Comparison of ENCODE assay signal across 23 mouse cellular contexts in genomic region chr1:185832059-185832458, GRCm38 (mm10).
DNase-seq lines count a peak whose midpoint lies in the region; ATAC-seq and TF ChIP-seq lines count a peak whose summit lies in the region.
"Had no signal": no experiment of that assay in that cellular context is flagged by ENCODE, and none has a peak within 500 bp of the region (broad histone marks: within the 10 kb centered on the region; RNA-seq: fewer than 3 reads in every experiment).

No protein-coding gene starts in this region.

- no peak for TF ChIP-seq CTCF in lung, postnatal 0 days (IDR thresholded peaks at IDR 0.05)
- TF ChIP-seq CTCF in lung, adult 2 months (IDR thresholded peaks at IDR 0.05; ENCODE audit: insufficient read depth, low read length) = no peak

- H3K4me1 ChIP-seq in heart, embryonic 12.5 days (replicated peaks) = no peaks in the 10 kb centered on the region
- H3K4me1 ChIP-seq in lung, postnatal 0 days (ENCODE audit: insufficient read depth, low read depth, low read length) = peaks cover 8% of the 10 kb centered on the region; the same call in 1 of the 2 replicates
- H3K4me1 ChIP-seq in lung, adult 2 months (ENCODE audit: control insufficient read depth, insufficient read depth, low read length) = no peaks in the 10 kb centered on the region
- no peaks in the 10 kb centered on the region for H3K4me1 ChIP-seq in embryonic facial prominence, embryonic 15.5 days
- H3K4me1 ChIP-seq in hindbrain, embryonic 11.5 days (replicated peaks; ENCODE audit: control insufficient read depth, insufficient read depth, low read length) = no peaks in the 10 kb centered on the region
- H3K4me1 ChIP-seq: heart, embryonic 15.5 days had no signal

- H3K4me2 ChIP-seq in heart, embryonic 12.5 days = no peak overlapping the region
- H3K4me2 ChIP-seq in lung, postnatal 0 days (replicated peaks; ENCODE audit: low read depth, low read length) = no peak overlapping the region
- no peak overlapping the region for H3K4me2 ChIP-seq in embryonic facial prominence, embryonic 15.5 days (replicated peaks)
- no peak overlapping the region for H3K4me2 ChIP-seq in hindbrain, embryonic 11.5 days (replicated peaks; ENCODE audit: low read depth, low read length)
- H3K4me2 ChIP-seq: forebrain, embryonic 13.5 days; heart, embryonic 15.5 days; hindbrain, embryonic 13.5 days; midbrain, embryonic 12.5 days; neural tube, embryonic 13.5 days had no signal

- no peak for ATAC-seq in heart, embryonic 12.5 days (ENCODE audit: insufficient number of reproducible peaks, low FRiP score)
- peak; percentile 60 for ATAC-seq in lung, postnatal 0 days
- ATAC-seq in embryonic facial prominence, embryonic 15.5 days (ENCODE audit: insufficient number of reproducible peaks, low FRiP score, low TSS enrichment, low read depth) = peak; percentile 39; the same call in 1 of the 2 replicates
- ATAC-seq in hindbrain, embryonic 11.5 days (ENCODE audit: low FRiP score) = no peak
- ATAC-seq: forebrain, embryonic 13.5 days had no signal

- H3K36me3 ChIP-seq in heart, embryonic 12.5 days = no peaks in the 10 kb centered on the region
- H3K36me3 ChIP-seq in lung, postnatal 0 days (ENCODE audit: insufficient read depth, low read length) = no peaks in the 10 kb centered on the region
- no peaks in the 10 kb centered on the region for H3K36me3 ChIP-seq in embryonic facial prominence, embryonic 15.5 days
- no peaks in the 10 kb centered on the region for H3K36me3 ChIP-seq in hindbrain, embryonic 11.5 days (ENCODE audit: control insufficient read depth, insufficient read depth, low read length)
- H3K36me3 ChIP-seq: heart, embryonic 15.5 days; hindbrain, embryonic 13.5 days; midbrain, embryonic 12.5 days; neural tube, embryonic 13.5 days had no signal

- H3K9ac ChIP-seq in heart, embryonic 12.5 days = no peak overlapping the region
- no peak overlapping the region for H3K9ac ChIP-seq in lung, postnatal 0 days (replicated peaks; ENCODE audit: low read depth)
- H3K9ac ChIP-seq in embryonic facial prominence, embryonic 15.5 days = no peak overlapping the region
- no peak overlapping the region for H3K9ac ChIP-seq in hindbrain, embryonic 11.5 days (ENCODE audit: low read depth, low read length)
- H3K9ac ChIP-seq: forebrain, embryonic 13.5 days; heart, embryonic 15.5 days; hindbrain, embryonic 13.5 days; midbrain, embryonic 12.5 days; neural tube, embryonic 13.5 days had no signal

- no peak for TF ChIP-seq POLR2A in lung, adult 2 months (IDR thresholded peaks at IDR 0.05; ENCODE audit: borderline replicate concordance, extremely low read depth, low read depth, low read length)

- no peak overlapping the region for H3K27ac ChIP-seq in heart, embryonic 12.5 days (ENCODE audit: poor library complexity, severe bottlenecking)
- no peak overlapping the region for H3K27ac ChIP-seq in lung, postnatal 0 days (ENCODE audit: low read length)
- H3K27ac ChIP-seq in embryonic facial prominence, embryonic 15.5 days (replicated peaks) = peak overlapping the region; percentile 49
- H3K27ac ChIP-seq in hindbrain, embryonic 11.5 days (ENCODE audit: low read depth, low read length) = no peak overlapping the region
- H3K27ac ChIP-seq: forebrain, embryonic 13.5 days; heart, embryonic 15.5 days; hindbrain, embryonic 13.5 days; layer of hippocampus, adult 2 months; midbrain, embryonic 12.5 days; neural tube, embryonic 13.5 days had no signal

- H3K4me3 ChIP-seq in heart, embryonic 12.5 days = no peak overlapping the region
- no peak overlapping the region for H3K4me3 ChIP-seq in lung, postnatal 0 days (ENCODE audit: low read depth, low read length)
- H3K4me3 ChIP-seq in lung, adult 2 months (replicated peaks; ENCODE audit: extremely low read depth, low read depth, low read length) = no peak overlapping the region
- no peak overlapping the region for H3K4me3 ChIP-seq in embryonic facial prominence, embryonic 15.5 days (replicated peaks)
- no peak overlapping the region for H3K4me3 ChIP-seq in hindbrain, embryonic 11.5 days (ENCODE audit: low read depth, low read length)
- H3K4me3 ChIP-seq: forebrain, embryonic 13.5 days; heart, embryonic 15.5 days; hindbrain, embryonic 13.5 days; layer of hippocampus, adult 2 months; midbrain, embryonic 12.5 days; neural tube, embryonic 13.5 days had no signal

- no peaks in the 10 kb centered on the region for H3K27me3 ChIP-seq in heart, embryonic 12.5 days (replicated peaks)
- no peaks in the 10 kb centered on the region for H3K27me3 ChIP-seq in lung, postnatal 0 days (replicated peaks; ENCODE audit: insufficient read depth, low read length)
- no peaks in the 10 kb centered on the region for H3K27me3 ChIP-seq in embryonic facial prominence, embryonic 15.5 days
- no peaks in the 10 kb centered on the region for H3K27me3 ChIP-seq in hindbrain, embryonic 11.5 days (ENCODE audit: control insufficient read depth, insufficient read depth, low read length)
- H3K27me3 ChIP-seq: forebrain, embryonic 13.5 days; heart, embryonic 15.5 days; hindbrain, embryonic 13.5 days; midbrain, embryonic 12.5 days; neural tube, embryonic 13.5 days had no signal

- 75% methylated on average over 4 of the region's 4 CpGs for WGBS in heart, embryonic 12.5 days
- WGBS in lung, postnatal 0 days = 64% methylated on average over 4 of the region's 4 CpGs
- WGBS in lung, adult 2 months = 73% methylated on average over 4 of the region's 4 CpGs
- 51% methylated on average over 4 of the region's 4 CpGs for WGBS in embryonic facial prominence, embryonic 15.5 days
- 90% methylated on average over 4 of the region's 4 CpGs for WGBS in hindbrain, embryonic 11.5 days

- TF ChIP-seq EP300 in lung, postnatal 0 days (IDR thresholded peaks at IDR 0.05) = peak; percentile 80

- H3K9me3 ChIP-seq in heart, embryonic 12.5 days (replicated peaks) = no peaks in the 10 kb centered on the region
- no peaks in the 10 kb centered on the region for H3K9me3 ChIP-seq in lung, postnatal 0 days (ENCODE audit: low read length)
- no peaks in the 10 kb centered on the region for H3K9me3 ChIP-seq in embryonic facial prominence, embryonic 15.5 days (replicated peaks)
- H3K9me3 ChIP-seq in hindbrain, embryonic 11.5 days (ENCODE audit: control insufficient read depth, low read length) = no peaks in the 10 kb centered on the region
- H3K9me3 ChIP-seq: forebrain, embryonic 13.5 days; heart, embryonic 15.5 days; hindbrain, embryonic 13.5 days; midbrain, embryonic 12.5 days; neural tube, embryonic 13.5 days had no signal

- peak; percentile 81 for DNase-seq in heart, adult 11 months
- DNase-seq in lung, postnatal 0 days (ENCODE audit: low spot score) = peak; percentile 90
- DNase-seq in lung, adult 2 months = no peak
- DNase-seq in lung, postnatal 36 days = peak; percentile 7
- DNase-seq in hindbrain, embryonic 11.5 days (ENCODE audit: low spot score) = no peak
- DNase-seq: adrenal gland, postnatal 25 days; cerebellum, adult 11-12 months; cerebellum, postnatal 14 days; embryo, embryonic 11 days; gastrocnemius, postnatal 25 days; kidney, adult 8-10 months; kidney, postnatal 14 days; layer of hippocampus, postnatal 36 days; liver; thymus, postnatal 25 days had no signal

Comparison
In these comparisons a context has a peak if more than half of its experiments do, and no peak if none do; other contexts are left out.
1. DNase-seq: peak in heart, adult 11 months (single experiment), lung, postnatal 0 days (single experiment) and lung, postnatal 36 days (single experiment); none in lung, adult 2 months (single experiment) and hindbrain, embryonic 11.5 days (single experiment).
2. ATAC-seq: peak in lung, postnatal 0 days (single experiment) and embryonic facial prominence, embryonic 15.5 days (single experiment); none in heart, embryonic 12.5 days (single experiment) and hindbrain, embryonic 11.5 days (single experiment).